Mouse (Mus musculus) layer of hippocampus, postnatal 14 days (tissue): ENCODE measurements around the gene Tes. TPM values are rescaled to one million over a fixed set of nuclear protein-coding genes. Genes with fewer than 3 reads are reported as not detected.

Experiments
- DNase-seq, 2 experiments: peaks; one replicate each; pipeline ENCODE4 v3.0.0; 2021 to 2022; ENCODE audit warnings: low spot score in 2 of 2, mixed read lengths in 1 of 2
- total RNA-seq, 2 experiments: library from RNA; stranded (reverse); gene quantifications; 2 replicates each; pipeline ENCODE4 v1.2.3; 2021

Gene Tes
- total RNA-seq, 2 experiments from 2014 or later = 2.8 TPM

DNA sequence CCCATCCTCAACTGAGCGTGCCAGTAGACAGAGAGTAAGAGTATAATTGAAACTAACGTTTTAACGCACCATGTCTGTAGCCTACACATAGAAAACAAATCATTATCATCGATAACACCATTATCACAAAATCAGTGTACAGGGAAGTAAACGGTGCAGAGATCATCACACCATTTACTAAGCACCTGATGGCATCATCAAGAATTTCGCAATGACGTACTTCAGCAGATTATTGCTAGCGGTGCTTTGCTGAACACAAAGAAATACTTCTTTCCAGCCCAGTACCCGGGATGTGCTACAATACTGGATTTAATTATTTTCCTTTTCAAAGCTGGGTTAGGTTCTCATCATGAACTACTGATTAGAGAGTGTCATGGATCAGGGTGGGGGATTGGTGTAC, 12.3 kb downstream of the Tes start:
- no peak for DNase-seq

DNA sequence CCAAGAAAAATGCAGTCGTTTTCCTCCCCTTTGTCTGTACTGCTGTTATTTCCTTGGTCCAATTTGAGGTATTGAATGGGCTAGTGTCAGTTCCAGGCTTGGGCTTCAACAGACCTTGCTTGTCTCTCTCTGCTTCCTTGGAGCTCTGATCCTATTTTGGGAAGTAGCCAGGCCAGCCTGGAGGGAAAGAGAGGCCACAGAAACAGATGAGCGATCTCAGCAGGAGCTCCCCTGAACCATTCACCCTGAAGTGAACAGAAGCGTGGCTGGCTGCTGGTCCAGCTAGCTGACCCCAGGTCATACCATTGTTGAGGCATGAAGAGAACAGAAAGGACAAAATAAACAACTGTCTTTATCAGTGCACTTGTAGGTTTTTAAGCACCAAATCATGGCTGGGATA, 12.8 kb downstream of the Tes start:
- DNase-seq = peak in 1 of 2 experiments; percentile 18

DNA sequence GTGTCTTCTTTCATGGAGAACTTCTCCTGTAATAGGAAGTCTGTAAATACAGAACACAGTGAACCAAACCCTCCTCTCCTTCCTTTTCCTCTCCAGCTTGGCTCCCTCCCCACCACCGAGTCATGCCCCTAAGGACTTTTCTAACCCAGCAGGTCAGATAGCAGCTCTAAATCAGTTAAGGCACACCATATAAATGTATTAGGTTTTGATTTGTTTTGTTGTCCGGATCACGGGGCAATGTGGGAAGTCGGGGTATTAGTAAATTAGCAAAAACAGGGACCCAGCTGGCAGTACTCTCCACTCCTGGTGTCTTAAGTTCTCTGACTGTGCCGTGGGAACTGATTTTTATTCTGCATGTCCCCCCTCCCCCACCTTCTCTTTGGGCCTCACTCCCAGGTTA, 14.4 kb downstream of the Tes start:
- no peak for DNase-seq

DNA sequence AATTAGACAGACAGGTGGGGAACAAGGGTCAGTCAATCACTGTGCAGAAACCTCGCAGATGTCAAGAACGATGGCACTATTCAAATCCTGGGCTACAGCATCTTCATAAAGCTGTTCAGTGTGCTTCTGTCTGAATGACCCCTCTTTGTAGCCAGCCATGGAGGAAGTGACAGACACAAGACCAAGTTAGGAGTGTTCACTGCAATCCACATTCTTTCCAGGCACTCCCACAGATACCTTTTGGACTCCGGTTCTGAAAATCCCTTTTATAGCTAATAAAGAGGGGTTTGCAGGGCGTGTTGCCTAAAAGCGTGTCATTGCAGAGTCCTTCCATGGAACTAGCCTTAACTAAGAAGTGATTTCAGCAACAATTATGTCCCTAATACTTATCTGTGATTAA, 14.9 kb downstream of the Tes start:
- DNase-seq = no peak

DNA sequence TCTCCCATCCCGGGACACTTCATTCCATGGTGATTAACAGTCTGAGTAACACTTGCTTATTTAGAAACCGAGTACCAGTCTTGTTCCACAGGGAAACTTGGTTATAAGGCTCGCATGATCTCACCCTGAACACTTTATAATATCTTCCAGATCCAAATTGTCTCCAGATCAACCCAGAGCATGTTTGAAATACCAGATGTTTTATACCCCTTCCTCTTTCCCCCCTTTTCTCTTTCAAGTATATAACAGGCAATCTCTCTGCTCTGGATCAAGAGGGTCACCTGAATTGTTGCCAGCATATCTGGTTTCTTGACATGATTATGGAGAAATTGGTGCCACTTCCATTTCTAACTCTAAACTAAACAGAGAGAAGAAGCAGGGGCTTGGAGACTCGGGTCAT, 17.3 kb downstream of the Tes start:
- DNase-seq = no peak

DNA sequence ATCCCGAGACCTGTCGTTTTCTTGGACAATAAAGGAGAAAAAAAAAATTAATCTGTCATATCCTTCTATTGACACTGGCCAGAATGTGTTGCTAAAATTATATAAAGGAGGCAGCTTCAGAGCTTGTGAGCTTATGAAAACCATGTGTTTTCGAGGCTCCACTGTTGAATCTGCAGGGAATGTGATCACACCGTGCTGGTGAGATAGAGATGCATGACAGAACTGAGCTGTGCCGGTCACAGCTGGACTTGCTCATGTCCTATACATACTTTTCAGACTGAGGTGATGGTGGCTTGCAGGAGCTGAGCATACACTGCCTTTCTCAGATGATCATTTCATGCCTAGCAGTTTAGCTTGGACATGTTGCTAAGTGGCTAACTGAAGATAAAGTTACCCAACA, 17.9 kb downstream of the Tes start:
- no peak for DNase-seq

DNA sequence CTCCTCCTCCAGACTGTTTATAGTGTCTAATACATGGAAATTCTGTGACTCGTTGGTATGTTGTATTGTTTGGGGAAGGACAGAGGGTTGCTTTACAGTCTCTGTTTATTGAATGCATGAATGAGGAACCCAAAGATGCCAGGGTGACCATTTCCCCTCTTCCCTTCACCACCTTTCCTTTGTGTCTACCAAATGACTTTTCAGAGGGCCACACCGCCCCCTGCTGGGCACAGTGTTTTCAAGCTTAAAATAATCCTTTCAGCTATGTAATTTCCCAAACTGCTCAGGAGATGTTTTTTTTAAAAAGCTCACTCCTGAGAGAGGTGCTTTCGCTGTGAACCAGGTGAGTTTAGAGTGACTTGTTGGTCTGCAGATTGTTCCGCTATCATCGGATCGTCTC, 22.5 kb downstream of the Tes start:
- DNase-seq = peak; percentile 57 to 66

DNA sequence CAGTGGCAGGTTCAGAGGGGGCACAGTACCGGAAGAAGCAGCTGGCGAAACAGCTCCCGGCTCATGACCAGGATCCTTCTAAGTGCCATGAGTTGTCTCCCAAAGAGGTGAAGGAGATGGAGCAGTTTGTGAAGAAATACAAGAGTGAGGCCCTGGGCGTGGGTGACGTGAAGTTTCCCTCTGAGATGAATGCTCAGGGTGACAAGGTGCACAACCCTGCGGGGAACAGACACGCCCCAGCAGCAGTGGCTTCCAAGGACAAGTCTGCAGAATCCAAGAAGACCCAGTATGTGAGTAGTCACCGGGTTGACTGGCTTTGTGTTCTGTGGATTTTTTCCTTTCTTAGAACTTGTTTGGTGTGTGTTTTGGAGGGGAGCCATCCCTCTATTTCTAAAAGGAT, 32.4 kb downstream of the Tes start:
- DNase-seq = no peak

DNA sequence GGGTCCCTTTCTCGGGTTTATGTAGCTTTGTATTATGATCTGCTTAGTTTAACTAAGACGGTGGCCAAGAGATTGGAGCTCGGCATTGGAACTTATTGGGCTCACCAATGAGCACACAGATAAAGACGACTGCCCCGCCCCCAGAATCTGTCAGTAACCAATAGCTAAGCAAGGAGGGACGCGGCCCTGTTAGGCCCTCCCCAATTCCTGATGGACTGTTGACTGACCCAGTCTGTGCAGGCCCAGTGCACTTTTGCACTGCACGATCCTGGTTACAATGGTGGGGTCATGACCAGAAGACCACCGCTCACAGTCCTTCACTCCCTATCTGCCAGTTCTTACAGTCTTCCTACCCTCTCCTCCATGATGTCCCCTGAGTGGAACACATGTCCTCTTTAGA, 33.6 kb downstream of the Tes start:
- no peak for DNase-seq

DNA sequence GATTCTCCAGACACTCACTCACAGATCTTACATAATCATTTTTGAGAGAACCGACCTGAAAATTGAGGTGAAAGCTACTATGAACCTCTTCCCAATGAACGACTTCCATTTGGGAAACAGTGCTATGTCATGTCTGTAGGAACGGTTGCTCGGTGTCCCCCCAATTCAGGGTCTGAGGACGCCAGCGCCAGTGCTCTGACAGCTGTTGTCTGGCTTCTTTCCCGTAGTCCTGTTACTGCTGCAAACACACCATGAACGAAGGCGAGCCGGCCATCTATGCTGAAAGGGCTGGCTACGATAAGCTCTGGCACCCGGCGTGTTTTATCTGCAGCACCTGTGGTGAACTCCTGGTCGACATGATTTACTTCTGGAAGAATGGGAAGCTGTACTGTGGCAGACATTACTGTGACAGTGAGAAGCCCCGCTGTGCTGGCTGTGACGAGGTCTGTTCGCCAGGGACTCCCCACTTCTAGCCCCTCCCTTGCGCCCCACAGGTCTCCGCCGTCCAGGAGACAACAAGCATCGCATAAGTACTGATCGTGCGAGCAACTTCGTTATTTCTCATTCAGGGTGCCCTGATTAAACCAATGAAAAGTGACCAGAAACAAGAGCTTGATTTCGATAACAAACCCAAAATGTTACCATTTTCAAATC, 34.7 kb downstream of the Tes start:
- no peak for DNase-seq

DNA sequence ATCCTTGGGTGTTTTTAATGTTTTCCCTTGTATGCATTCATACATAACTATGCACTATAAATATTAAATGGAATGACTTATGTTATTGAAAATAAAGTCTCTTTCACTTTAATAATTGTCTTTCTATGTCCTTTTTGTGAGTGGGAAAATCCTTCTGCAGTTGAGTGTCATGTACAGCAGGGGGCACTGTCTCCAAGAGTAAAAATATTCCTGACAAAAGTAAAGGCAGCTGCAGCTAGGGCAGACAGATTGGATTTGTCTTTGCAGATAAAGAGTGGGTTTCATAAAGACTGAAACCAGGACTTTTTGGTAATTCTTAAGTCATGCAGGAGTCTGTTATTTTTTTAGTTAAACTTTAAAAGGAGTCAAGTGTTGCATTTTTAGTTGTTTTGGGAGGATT, 40.8 kb downstream of the Tes start:
- peak; percentile 62 to 84 for DNase-seq

DNA sequence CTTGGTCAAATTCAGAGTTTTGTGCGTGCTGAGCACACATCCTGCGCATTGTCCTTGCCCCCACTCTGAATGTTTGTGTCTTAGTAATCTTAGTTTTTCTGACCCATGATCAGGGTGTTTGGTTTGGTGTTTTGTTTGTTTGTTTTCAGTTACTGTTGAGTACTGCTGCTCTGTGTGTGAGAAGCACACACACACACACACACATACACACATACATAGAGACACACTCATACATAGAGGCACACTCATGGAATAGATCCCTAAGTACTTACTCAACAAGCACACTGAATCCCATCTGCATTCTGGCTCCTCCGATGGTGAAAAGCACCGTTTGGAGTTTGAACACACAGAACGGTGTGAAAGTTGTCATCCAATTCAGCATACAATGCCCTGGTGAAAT, 41.5 kb downstream of the Tes start:
- no peak for DNase-seq

DNA sequence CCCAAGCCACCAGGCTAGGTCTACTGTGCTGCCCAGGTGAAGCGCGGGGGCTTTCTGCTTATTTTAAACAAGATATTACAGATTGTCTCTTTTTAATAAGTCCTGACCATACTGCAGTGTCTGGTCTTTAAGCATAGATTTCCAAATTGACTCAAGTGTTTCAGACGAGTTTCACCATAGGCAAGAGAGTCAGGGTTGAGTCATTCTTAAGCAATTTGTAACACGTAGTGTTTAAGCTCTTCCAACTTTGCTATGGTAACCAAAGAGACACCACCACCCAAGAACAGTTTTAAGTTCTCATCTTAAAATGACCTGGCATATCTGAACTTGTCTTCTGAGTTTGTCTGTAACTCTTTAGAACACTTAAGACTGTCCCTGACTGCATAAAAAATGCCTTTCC, 44.3 kb downstream of the Tes start:
- no peak for DNase-seq

DNA sequence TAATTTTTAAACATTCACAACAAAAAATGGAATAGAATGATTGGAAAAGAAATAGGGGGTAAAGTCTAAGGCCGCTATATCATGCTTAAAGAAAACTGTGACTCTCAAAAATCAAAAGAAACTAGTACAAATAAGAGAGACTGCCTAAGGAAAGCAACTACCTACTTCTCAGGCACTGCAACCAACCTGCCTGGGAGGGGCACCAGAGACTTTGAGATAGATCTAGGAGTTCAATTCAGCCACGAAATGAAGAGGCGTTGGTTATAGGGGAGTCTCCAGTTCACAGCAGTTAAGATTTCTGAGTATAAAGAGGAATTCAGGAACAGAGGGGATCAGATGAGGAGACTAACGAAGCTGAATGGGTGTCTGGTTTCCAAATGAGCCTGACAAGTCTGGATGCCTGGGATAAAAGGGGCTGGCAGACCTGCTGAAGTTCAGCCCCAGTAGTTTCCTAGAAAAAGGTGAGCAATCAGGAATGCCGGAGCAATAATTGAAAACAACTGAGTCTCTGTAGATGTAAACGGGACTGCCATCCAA, 45.7 kb downstream of the Tes start:
- peak in 1 of 2 experiments; percentile 27 for DNase-seq

DNA sequence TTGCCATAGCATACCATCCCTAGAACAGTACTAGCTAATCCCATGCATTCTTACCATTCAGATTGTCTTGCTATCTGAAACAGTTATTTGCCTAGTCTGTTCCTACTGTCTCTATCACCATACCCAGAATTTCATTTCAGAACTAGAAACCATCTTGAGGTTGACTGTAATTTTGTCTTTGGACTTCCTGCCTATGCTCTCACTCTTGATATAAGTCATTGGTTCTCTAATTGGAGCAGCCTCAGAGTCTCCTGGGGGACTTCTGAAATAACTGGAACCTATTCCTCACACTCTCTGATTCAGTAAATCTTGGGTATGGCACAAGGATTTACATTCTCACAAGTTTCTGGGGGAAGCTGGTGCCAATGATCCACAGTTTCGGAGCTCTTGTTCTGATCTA, 47.1 kb downstream of the Tes start:
- no peak for DNase-seq

DNA sequence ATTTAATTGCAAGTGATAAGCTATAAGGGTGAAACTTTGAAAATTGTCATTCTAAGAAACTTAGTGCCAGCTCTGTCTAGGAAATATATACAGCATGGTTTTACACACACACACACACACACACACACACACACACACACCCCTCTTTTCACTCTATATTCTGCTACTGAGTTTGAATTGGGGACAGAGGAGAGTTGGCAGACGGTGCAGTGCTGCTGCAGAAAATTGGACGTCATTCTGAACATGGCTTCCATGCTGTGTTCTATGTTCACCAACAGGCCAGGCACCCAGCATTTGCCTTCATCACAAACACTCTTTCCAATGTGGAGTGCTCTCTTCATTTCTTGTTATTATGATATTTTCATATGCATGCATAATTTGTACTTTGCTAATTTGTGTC, 48.0 kb downstream of the Tes start:
- DNase-seq = no peak

DNA sequence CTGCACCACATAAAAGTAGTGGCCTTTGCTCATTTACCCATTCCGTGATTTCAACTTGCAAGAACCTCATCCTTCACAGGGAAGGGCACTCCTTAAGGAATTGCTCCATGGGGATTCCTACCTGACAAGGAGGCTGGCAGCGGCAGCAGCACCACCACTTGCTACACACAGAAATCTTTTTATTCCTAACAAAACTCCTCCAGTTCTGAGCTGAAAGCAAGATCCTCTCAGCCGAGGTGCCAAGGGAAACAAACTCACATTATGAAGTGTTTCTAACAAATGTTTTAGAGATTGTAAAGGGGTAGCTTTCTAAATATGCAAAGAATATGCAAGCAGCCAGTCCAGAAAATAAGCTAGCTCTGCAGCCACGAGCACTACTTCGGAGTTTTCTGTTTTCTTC, 49.6 kb downstream of the Tes start:
- no peak for DNase-seq

DNA sequence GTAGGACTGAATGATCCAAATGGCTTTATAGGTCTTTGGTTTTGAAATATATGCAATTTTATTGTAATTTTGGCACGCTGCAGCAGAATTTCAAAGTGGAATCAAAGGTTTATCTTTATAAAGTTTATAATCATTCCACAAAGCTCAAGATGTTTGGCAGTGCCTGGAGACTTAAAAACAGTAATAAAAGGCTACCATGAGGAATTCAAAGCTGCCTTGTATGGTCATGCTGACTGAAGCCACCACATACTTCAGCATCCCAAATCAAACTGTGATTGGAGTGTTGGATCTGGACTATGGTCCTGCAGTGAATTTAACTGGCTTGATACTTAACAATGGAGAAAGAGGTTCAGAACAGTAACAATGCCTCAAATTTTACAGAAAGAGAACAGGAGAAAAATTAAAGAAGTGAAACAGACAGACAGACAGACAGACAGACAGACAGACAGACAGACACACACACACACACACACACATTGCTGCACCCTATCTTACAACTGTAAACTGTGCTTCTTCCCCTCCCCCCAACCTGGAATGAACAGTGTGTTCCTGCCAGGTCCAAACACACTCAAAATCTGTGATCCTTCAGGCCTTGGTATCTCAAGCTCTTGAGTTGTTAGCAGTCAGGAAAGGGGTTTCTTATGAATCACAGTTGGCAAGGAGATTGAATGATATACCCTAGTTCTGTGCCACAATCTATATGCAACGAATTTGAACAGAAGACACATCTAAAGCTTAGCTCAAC, 50.3 kb downstream of the Tes start:
- DNase-seq = no peak

DNA sequence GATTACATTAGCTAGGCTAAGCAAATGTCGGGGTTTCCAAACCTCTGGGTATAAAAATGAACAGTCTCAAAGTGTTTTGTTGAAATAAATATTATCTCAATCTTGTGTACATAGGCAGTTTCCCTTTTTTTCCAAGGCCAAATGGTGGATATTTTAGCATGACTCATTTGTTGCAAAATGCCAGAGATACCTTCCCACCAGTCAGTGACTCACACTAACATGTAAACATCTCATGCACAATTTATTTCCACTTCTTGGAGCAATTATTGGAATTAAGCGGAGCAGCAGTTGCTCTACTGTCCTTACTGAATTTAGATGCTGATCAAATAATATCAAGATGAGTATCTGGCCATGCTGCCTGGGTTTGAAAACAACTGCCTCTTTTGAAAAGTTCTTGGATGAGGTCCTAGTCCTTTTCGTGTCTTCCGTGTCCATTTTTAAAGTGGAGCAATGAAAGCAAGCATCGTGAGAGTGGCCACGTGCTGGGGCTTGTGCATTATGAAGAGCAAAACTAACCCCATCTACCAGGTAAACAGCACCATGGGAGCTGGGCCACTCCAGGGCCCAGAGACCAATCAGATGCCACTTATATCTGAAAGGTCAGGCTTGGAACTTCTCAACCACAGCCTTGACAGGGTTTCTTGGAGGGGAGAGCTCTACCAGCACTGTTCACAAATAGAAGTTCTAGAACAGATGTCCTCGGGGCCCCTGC, 54.7 kb downstream of the Tes start:
- DNase-seq = no peak

DNA sequence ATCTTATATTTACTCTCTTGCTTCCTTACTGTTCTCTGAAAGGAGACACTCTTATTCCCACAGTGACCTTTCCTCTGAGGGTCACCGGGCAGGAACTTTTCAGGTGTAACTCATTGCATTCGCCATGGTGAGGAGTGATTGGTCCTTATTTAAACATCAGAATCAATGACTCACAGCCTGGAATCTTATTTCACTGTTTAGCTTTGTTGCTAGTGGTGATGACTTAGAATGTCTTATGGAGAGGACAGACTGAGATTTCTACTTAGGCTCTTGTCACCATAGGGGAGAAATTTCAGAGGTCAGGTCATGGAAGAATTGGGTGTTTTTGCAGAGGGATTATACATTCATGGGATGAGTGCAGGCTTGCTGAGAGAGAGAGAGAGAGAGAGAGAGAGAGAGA, 75.1 kb downstream of the Tes start:
- no peak for DNase-seq

DNA sequence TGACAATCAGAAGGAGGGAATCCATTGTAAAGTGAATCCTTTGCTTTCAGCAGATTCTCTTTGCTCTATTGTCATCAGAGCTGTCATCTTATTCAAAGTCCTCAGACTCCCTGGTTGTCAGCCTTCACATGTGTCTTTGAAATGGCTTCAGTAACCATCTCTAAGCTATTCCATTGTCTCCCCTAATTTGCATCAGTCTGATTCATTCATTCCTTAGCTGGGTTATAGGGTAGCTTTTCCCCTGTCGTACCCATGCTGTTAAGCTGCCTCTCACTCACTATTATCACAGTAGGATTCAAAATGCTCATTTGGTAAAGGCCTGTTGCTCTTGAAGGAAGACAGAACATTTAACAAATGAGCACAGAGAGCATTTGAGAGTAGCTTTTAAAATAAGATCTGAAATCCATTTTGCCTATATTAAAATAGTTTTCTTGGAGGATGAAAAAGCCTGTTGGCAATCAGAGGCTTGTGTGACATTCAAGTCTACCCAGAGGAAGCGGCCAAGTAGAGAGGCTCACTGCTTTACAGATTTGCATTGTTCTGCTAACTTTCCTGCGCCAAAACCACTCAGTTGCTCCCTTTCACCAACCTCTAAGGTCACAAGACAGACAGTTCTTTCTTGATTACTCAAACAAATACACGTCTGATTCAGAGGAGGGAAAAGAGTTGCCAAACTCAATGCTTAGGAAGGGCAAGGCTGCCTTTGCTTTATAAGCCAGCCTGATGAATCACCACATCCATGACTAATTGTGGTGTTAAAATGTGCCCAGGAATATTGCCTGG, 77.8 kb downstream of the Tes start:
- peak; percentile 9 to 29 for DNase-seq
